Mouse (Mus musculus) forebrain, embryonic 12.5 days (tissue): ENCODE data around the gene Ptpn6. TPM values are rescaled to one million over a fixed set of nuclear protein-coding genes. Genes with fewer than 3 reads are reported as not detected.

Experiments
- microRNA counts: library from miRNA; unstranded; fragments of <30 nt; microRNA quantifications from one replicate; lab custom pipeline; 2017
- microRNA-seq: library from miRNA; unstranded; fragments of <30 nt; microRNA quantifications from one replicate; pipeline ENCODE4, GENCODE M21; 2017
- polyA plus RNA-seq: library from polyadenylated mRNA; unstranded; fragments of >200 nt; fragmentation: Nextera tagmentation; extraction: Ambion mirVana; gene quantifications from 2 replicates; pipeline ENCODE4 v1.2.1, GENCODE M21; 2016

Gene Ptpn6
- polyA plus RNA-seq, 1 experiment from 2014 or later = 5.4 TPM

MicroRNAs encoded within 50 kb of the gene (microRNA counts, 519-probe panel; counts per million panel counts)
- microRNA mmu-miR-141 (lab: Ali Mortazavi, UCI) = 2,089 counts per million, percentile 10 among the panel's probes with 10 or more counts
- 5,053 counts per million, percentile 65 among the panel's probes with 10 or more counts for microRNA mmu-miR-200c (lab: Ali Mortazavi, UCI)

Small RNAs within 50 kb of the gene (microRNA-seq; reads per million reads assigned to microRNA genes)
- gene Mir141 (197 reads per million, percentile 58 among the genes with 10 or more reads in this experiment), gene Mir200c (1,199 reads per million, percentile 79 among the genes with 10 or more reads in this experiment)

Other genes starting within 250 kb of the Ptpn6 start
- gene C1rl, start 245.6 kb downstream of the Ptpn6 start, polyA plus RNA-seq = 0.10 TPM in 1 of 2 replicates, not detected in the other
- 0.14 and 0.19 TPM in 2 replicates for gene C1ra, start 226.3 kb downstream of the Ptpn6 start, polyA plus RNA-seq
- gene C1s1, start 196.4 kb downstream of the Ptpn6 start, polyA plus RNA-seq = 0.18 and 0.28 TPM in 2 replicates
- not detected in 2 replicates for gene C1rb, start 168.4 kb downstream of the Ptpn6 start, polyA plus RNA-seq
- 0.08 TPM in 2 replicates for gene C1s2, start 102.6 kb downstream of the Ptpn6 start, polyA plus RNA-seq
- gene Lpcat3, start 75.7 kb downstream of the Ptpn6 start, polyA plus RNA-seq = 28.1 and 35.0 TPM in 2 replicates
- gene Emg1, start 26.5 kb downstream of the Ptpn6 start, polyA plus RNA-seq = 194 and 199 TPM in 2 replicates
- gene Phb2, start 26.4 kb downstream of the Ptpn6 start, polyA plus RNA-seq = 330 and 338 TPM in 2 replicates
- gene Grcc10, start 2.7 kb upstream of the Ptpn6 start, polyA plus RNA-seq = 550 and 568 TPM in 2 replicates
- gene Gm45234, start 17.3 kb upstream of the Ptpn6 start, polyA plus RNA-seq = not detected in 2 replicates
- gene Atn1, start 17.8 kb upstream of the Ptpn6 start, polyA plus RNA-seq = 17.6 and 19.2 TPM in 2 replicates
- 10.5 and 10.6 TPM in 2 replicates for gene Eno2, start 31.0 kb upstream of the Ptpn6 start, polyA plus RNA-seq
- gene Lrrc23, start 41.0 kb upstream of the Ptpn6 start, polyA plus RNA-seq = 3.3 and 4.0 TPM in 2 replicates
- 4.5 and 7.7 TPM in 2 replicates for gene Spsb2, start 69.9 kb upstream of the Ptpn6 start, polyA plus RNA-seq
- gene Tpi1, start 75.6 kb upstream of the Ptpn6 start, polyA plus RNA-seq = 559 and 592 TPM in 2 replicates
- 199 and 221 TPM in 2 replicates for gene Usp5, start 90.8 kb upstream of the Ptpn6 start, polyA plus RNA-seq
- gene Cdca3, start 90.8 kb upstream of the Ptpn6 start, polyA plus RNA-seq = 233 and 244 TPM in 2 replicates
- 0.67 and 1.1 TPM in 2 replicates for gene Gnb3, start 101.6 kb upstream of the Ptpn6 start, polyA plus RNA-seq
- gene P3h3, start 119.0 kb upstream of the Ptpn6 start, polyA plus RNA-seq = 15.0 and 19.8 TPM in 2 replicates
- 9.9 and 10.2 TPM in 2 replicates for gene Gpr162, start 125.3 kb upstream of the Ptpn6 start, polyA plus RNA-seq
- 0.12 and 0.14 TPM in 2 replicates for gene Cd4, start 149.5 kb upstream of the Ptpn6 start, polyA plus RNA-seq
- 2.0 and 3.0 TPM in 2 replicates for gene Lag3, start 173.0 kb upstream of the Ptpn6 start, polyA plus RNA-seq
- 516 and 526 TPM in 2 replicates for gene Ptms, start 181.4 kb upstream of the Ptpn6 start, polyA plus RNA-seq
- 445 and 449 TPM in 2 replicates for gene Mlf2, start 192.7 kb upstream of the Ptpn6 start, polyA plus RNA-seq
- 104 and 110 TPM in 2 replicates for gene Cops7a, start 226.8 kb upstream of the Ptpn6 start, polyA plus RNA-seq